Mouse (Mus musculus) gastrocnemius, adult 2 months (tissue): Measurements from ENCODE around the gene Itpr1. TPM values are rescaled to one million over a fixed set of nuclear protein-coding genes. Genes with fewer than 3 reads are reported as not detected.

Experiments
- DNase-seq: peaks from one replicate; pipeline ENCODE4 v3.0.0; 2022
- H3K27ac ChIP-seq: fragments of 200-600 bp; 2 replicates; pipeline ENCODE4 v1.8.1; 2022; ENCODE audit warnings: mild to moderate bottlenecking
- H3K4me3 ChIP-seq: fragments of 200-600 bp; 2 replicates; pipeline ENCODE4 v1.8.1; 2022; ENCODE audit warnings: mild to moderate bottlenecking, moderate library complexity
- CTCF ChIP-seq: fragments of 200-600 bp; IDR thresholded peaks from 2 replicates; pipeline ENCODE4 v1.8.1; 2022; ENCODE audit warnings: antibody characterized with exemption, mild to moderate bottlenecking, moderate library complexity
- intact Hi-C: fragments of 180-260 bp; cut with DNase I; formaldehyde crosslinking; loops from one replicate; pipeline ENCODE4 v1.15.1; 2025
- total RNA-seq, 2 experiments: library from RNA; stranded (reverse); gene quantifications; 2 replicates each; pipeline ENCODE4 v1.2.3; 2021

Gene Itpr1
- total RNA-seq, 2 experiments from 2014 or later = 14.1 to 21.3 TPM

DNA sequence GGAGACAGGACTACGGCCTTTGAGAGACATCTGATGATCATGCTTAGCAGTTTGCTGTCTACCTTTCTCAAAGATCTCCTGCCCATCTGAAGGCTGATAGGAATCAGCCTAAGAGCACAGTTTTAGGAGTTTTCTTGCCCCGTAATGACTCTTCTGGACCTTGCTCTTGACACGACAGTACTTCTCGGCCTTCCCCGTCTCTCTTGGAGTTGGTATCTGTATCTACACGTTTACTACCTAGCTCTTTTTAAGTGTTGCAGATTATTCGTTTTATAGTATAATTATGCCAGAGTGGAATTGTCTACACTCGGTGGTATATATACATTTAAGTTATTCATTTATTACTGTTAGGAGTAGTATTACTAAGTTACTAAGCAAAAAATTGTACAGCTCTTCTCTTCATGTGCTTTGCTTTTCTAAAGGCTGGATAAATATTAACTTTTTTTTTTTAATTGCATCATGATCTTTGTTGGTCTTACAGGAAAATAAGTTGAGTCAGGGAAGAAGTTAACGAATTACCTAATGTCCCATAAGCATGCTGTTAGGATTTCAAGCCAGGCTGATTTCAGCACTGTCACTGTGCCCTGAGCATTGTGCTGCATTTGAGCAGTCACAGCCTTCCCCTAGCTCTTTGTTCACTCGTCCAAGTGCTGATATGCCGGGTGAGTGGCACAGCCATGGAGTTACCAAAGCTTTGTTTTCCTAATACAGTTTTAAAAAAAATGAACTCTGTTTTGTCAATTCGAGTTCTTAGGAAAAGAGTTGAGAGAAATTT is 64.9 kb downstream of the Itpr1 start:
- no peak overlapping the region for H3K4me3 ChIP-seq
- no peak for DNase-seq
- H3K27ac ChIP-seq = no peak overlapping the region
- no peak for TF ChIP-seq CTCF
- intact Hi-C loops = no loop called here

DNA sequence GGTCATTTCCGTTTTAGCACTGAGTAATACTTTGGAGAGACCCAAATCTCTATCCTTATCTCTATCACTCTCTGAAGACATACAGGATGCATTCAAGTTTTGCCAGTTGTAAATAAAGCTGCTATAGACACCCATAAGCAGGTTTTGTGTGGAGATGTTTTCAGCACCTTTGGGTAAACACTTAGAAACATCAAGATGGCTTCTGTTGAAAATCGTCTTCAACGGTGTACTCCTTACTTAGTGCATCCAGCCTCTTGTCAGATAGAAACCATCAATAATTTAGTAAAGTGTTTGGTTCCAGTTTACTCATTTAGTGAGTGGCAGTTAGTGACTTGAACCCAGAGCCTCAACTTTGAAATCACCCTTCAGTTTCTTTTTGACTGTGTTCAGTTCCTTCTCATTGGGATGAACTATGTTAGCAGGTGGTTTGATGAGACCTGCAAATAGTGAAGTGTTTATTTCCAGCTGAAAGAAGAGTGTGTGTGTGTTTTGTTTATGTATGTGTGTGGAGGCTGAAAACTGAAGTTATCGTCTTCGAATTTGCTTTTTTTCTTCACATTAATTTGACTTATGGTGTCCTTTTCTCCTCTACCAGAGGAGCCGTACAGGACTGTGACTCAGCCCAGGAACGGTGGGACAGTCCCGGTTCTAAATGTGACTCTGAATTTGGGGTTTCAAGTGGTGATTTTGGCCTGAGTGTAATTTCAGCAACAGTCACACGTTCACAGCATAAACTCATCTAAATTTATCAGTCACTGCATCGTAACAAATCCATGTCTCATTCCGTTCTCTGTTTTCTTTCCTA is 66.1 kb downstream of the Itpr1 start:
- DNase-seq = no peak
- intact Hi-C loops = no loop called here
- Histone ChIP-seq H3K4me3 (no peak overlapping the region), H3K27ac (no peak overlapping the region)
- TF ChIP-seq CTCF = no peak

DNA sequence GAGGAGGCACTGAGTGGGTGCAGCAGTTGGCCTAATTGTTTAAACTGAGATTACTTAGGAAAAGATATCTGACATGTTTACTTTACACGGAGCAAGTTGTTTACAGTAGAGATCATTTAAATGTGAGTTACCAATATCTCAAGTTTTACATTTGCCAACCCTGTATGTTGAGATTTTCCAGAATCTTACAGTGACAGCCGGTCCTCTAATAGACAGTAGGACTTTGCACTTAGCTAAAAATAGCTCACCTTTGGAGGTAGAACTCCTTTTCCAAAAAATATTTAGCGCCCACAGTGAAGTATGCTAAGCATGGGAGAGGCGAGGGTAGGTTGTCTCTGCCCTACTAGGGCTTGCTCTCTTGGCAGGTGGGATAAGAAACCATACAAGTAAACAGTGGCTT is 69.2 kb downstream of the Itpr1 start:
- H3K27ac ChIP-seq = no peak overlapping the region
- H3K4me3 ChIP-seq = no peak overlapping the region
- intact Hi-C loops = no loop called here
- no peak for TF ChIP-seq CTCF
- DNase-seq = no peak

DNA sequence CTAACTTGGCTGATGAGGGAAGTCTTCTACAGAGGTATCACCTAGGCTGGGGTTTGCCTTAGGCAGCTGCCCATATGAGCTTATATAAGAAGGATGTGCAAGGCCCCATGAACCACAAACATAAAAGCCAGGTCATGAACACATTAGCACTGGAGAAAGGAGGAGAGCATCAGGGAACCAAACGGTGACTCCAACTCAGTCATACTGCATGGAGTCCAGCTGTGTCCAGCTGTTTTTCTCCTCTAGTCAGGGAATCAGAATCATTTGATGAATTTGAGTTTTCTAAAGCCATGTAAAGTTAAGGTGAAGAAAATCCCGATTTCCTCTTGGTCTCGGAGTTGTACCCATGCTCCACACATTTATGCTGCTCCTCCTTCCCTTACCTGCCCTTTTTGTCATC is 69.7 kb downstream of the Itpr1 start:
- no peak for TF ChIP-seq CTCF
- intact Hi-C loops = no loop called here
- H3K27ac ChIP-seq = no peak overlapping the region
- no peak overlapping the region for H3K4me3 ChIP-seq
- no peak for DNase-seq

DNA sequence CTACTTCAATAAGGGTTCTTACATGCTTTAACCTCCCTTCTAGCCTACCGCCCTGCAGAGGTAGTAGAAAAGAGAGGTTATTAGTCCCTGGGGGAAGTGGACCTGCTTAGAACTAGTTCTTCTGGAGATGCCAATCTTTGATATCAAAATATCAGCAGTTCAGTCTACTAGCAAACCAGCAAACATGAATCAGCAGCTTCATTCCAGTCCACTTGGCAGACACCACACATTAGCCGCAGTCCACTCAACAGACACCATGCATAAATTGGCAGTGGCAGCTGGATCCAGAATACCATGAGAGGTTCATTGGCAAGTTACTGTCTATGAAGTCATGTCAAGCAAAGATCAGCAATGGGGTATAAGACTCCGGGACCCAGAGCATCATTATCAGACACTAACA is 71.8 kb downstream of the Itpr1 start:
- no peak for DNase-seq
- no peak overlapping the region for H3K4me3 ChIP-seq
- no peak overlapping the region for H3K27ac ChIP-seq
- no peak for TF ChIP-seq CTCF
- intact Hi-C loops = no loop called here

DNA sequence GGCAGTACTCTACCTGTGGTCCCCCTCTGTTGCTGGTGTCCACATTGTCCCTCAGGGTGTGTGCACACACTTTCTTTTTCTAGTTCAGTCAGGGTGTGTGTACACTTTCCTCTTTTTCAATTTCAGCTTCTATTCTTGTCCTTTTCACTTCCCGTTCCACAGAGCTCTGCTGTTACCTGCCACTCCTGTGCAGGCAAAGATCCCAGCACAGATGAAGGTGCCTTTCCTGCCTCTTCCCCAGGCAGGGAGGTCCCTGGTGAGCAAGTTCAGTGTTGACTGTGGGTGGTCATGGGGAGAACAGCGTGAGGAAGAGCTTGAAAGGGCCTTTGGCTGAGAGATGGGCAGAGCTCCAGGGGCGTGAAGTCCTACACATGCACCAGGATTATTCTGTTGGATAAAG is 76.1 kb downstream of the Itpr1 start:
- no peak overlapping the region for H3K27ac ChIP-seq
- no peak for TF ChIP-seq CTCF
- no peak overlapping the region for H3K4me3 ChIP-seq
- DNase-seq = no peak
- intact Hi-C loops = no loop called here

DNA sequence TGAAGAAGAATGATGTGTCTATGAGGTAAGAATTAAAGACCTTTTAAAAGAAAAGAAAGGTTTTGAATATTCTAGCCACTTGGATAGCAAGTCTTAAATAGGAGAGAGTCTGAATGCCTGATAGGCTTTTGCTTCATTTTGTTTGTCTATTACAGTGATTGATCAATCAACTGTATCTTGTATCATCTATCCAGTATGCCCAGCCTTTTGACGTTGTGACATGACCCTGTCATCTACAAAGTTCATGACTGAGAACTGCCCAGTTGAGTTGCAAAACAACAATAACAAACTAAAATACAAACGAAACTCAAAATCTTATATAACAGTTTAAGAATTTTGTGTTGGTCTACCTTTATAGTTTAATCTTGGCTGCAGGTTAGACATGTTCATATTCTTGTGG is 78.1 kb downstream of the Itpr1 start:
- no peak for DNase-seq
- TF ChIP-seq CTCF = no peak
- H3K27ac ChIP-seq = no peak overlapping the region
- intact Hi-C loops = no loop called here
- no peak overlapping the region for H3K4me3 ChIP-seq

DNA sequence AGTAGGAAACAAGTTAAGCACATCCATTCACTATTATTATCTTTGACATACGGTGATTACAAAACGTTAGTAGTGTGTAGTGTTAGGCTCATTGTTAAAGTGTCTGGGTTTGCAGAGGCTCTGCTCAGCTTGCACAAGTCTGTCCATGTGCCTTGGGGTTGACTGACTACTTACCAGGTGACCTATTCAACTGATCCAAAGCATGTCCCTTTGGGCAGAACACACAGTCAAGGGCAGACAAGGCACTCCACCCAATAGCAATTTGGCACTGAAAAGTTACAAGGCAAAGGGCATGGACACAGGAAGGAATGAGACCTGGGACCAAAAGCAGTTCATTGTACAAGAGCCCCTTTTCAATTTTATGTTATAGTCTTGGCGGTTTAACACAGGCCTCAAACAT is 78.7 kb downstream of the Itpr1 start:
- Histone ChIP-seq H3K4me3 (no peak overlapping the region), H3K27ac (no peak overlapping the region)
- no peak for TF ChIP-seq CTCF
- DNase-seq = no peak
- intact Hi-C loops = no loop called here

DNA sequence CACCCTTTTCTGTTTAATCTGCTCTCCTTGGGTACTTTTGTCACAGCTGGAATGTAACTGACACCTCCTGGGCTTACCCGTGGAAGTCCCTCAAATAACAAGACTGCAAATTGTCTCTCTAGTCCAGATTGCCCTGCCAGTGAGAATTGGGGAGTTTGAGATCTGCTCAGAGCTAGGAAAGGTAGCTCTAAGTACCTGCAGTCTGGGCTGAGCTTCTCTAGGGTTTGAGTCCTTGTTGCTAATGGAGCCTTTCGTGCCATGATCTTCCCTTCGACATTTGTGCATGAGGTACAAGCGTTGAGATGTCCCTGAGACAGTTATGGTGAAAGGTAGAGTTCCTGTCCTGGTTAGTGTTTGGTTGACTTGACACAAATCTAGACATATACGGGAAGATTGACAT is 89.0 kb downstream of the Itpr1 start:
- DNase-seq = no peak
- intact Hi-C loops = no loop called here
- H3K27ac ChIP-seq = no peak overlapping the region
- no peak overlapping the region for H3K4me3 ChIP-seq
- TF ChIP-seq CTCF = no peak

DNA sequence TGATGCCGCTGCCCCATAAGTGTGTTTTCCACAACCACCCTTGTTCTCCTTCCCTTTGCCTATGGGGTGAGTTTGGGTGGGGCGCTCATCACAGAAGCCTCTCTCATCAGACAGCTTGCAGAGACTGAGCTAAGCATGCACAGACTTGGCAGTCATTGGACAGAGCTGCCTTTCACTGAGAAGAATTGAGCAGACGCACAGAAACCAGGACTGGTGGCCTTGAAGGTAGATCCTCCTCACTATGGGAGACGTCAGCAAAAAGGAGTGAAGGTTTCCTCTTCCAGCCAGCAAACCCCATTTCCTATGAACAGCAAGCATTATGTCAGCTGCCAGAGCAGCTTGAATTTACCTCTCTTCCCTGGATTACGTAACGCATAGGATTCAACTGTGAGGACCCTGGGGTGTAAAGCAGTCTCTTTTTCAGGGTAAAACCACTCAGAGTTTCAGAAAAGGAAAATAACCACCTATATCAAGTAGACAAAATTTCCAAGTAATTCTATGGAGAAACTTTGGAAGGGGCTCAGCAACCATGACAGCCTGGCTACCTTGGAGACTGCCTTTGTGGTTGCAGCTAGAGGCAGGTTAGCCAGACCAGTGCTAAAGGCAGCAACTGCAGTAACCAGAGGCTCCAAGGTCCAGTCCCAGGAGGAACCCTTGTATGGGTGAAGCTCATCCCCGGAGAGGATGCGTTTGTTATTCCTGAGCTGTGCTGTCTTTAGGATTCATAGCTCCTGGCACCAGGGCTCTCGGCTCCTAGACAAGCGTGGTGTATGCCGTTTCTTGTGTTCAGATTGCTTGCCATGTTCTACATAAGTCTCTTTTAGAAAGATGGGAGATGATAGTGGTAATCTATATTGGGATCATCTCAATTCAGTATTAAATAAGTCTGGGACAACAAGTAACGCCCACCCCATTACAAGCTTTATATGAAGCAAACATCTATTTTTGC is 91.0 kb downstream of the Itpr1 start:
- no peak for TF ChIP-seq CTCF
- Histone ChIP-seq H3K27ac (peak overlapping the region; percentile 85), H3K4me3 (peak overlapping the region; percentile 17; the same call in 1 of the 2 replicates)
- DNase-seq = peak; percentile 32
- intact Hi-C loops = no loop called here

DNA sequence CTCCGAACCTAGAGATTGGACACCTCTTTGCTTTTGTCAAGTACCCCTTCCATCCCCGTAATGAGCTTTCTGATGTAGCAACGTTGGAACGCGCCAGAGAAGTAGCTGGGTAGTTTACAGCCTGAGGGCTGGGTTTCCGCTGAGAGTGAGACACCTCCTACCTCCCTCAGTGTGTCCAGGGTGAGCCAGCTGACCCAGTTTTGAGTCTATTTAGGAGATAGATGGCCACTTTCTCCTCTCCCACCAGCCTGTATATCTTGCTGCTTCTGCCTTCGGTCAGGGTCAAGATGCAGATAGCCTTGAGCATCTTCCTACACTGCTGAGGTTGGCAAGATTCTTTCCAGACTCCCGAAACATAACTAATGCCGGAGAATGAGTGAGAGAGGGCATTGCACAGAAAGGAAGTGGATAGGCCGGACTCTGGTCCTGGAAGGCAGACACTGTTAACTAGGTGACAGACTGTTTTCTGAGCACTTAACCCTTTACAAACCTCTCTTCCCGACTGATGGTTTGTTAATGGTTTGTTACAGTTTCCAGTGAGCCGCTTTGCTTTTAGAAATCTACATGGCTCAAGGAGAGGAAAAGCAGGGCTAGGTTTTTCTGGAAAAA is 92.4 kb downstream of the Itpr1 start:
- no peak for TF ChIP-seq CTCF
- Histone ChIP-seq H3K27ac (peak overlapping the region; percentile 85), H3K4me3 (peak overlapping the region; percentile 73)
- DNase-seq = peak; percentile 34
- intact Hi-C loops = loop anchor here (5.0 kb wide), 1 partner anchor 93 kb away; the partner anchor contains the start of gene Itpr1

DNA sequence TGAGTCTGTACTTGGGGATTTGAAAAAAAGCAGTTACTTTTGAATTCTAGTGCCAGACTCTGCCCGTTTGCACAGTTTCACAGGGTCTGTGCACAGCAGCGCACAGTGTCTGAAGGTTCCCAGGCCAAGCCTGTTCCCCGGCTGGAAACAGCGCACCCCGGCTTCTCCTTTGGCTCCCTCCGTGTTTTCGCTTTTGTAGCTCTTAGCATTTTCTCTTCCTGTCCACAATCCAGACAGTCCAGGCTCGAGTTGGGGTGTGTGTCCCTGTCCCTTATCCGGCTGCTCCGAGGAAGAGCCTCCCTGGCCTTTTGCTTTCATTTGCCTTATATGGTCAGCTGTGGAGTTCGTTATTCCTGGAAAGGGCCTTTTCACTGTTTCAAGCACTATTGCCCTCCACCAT is 93.3 kb downstream of the Itpr1 start:
- DNase-seq = peak; percentile 56
- Histone ChIP-seq H3K4me3 (peak overlapping the region; percentile 73), H3K27ac (peak overlapping the region; percentile 85)
- intact Hi-C loops = loop anchor here (5.0 kb wide), 1 partner anchor 94 kb away; the partner anchor contains the start of gene Itpr1
- no peak for TF ChIP-seq CTCF
